Mouse (Mus musculus) Patski (cell line): ENCODE measurements around the gene Fcrlb. TPM values are rescaled to one million over a fixed set of nuclear protein-coding genes. Genes with fewer than 3 reads are reported as not detected.

ENCODE experiments used
- ATAC-seq: fragments of 100-300 bp; one replicate; pipeline ENCODE4 v1.8.0; 2021
- CTCF ChIA-PET: fragments of 350-600 bp; sonication (Branson Sonifier 250); formaldehyde crosslinking; loops from one replicate; lab custom pipeline; 2022; ENCODE audit warnings: inconsistent platforms; lab: Charles Lee
- POLR2A ChIA-PET: fragments of 350-600 bp; sonication (Branson Sonifier 250); formaldehyde crosslinking; loops from one replicate; lab custom pipeline; 2022; ENCODE audit warnings: antibody characterized with exemption, inconsistent platforms; lab: Charles Lee
- DNase-seq: peaks from one replicate; pipeline ENCODE4 v3.0.0-alpha.2; 2011; ENCODE audit warnings: low read depth, low spot score
- H3K27me3 ChIP-seq: fragments of 371-371 bp; one replicate; pipeline ENCODE4 v1.5.1; 2021
- CTCF ChIP-seq: fragments of 100-300 bp; IDR thresholded peaks from one replicate; pipeline ENCODE4 v1.5.1; 2021
- in situ Hi-C: fragments of 300-500 bp; cut with MboI; formaldehyde crosslinking; loops from 3 replicates; pipeline ENCODE4 v1.11.1; 2018; ENCODE audit warnings: low pct_unique_long_range_greater_than_20kb, mixed read lengths
- polyA plus RNA-seq: library from polyadenylated mRNA; unstranded; gene quantifications from one replicate; pipeline ENCODE4 v1.2.3, GENCODE M21; 2021

Gene Fcrlb
- polyA plus RNA-seq, 1 experiment from 2014 or later: 0.22 TPM

GRCm38 (mm10) chr1:170894603-170895602 lies 17.8 kb downstream of the Fcrlb start:
- DNase-seq (no peak), ATAC-seq (no peak)
- peak; percentile 43 for TF ChIP-seq CTCF
- in situ Hi-C loops: loop anchor here (10.0 to 25.0 kb wide), 2 partner anchors 210 to 367 kb away; partner anchors contain the start of genes Adamts4, B4galt3 and Ndufs2
- ChIA-PET POLR2A (interaction anchor here (0.5 kb wide), 1 partner anchor 11 kb away, joined by 3 read pairs; no protein-coding TSS in a partner anchor), CTCF (interaction anchor here (0.6 to 1.8 kb wide), 18 partner anchors 8 to 398 kb away, joined by 3 to 9 read pairs (median 4); partner anchors contain the start of genes Dusp12, Fcgr2b, Fcrlb and Gm26620)
- H3K27me3 ChIP-seq: peaks cover 5% of the 10 kb centered on the region

GRCm38 (mm10) chr1:170892279-170892678 lies 20.5 kb downstream of the Fcrlb start:
- no peaks in the 10 kb centered on the region for H3K27me3 ChIP-seq
- POLR2A ChIA-PET: no interaction called here
- DNase-seq (no peak), ATAC-seq (no peak)
- CTCF ChIA-PET: interaction anchor here (0.8 to 1.0 kb wide), 2 partner anchors 10 to 104 kb away, joined by 3 read pairs; no protein-coding TSS in a partner anchor
- in situ Hi-C loops: loop anchor here (10.0 to 25.0 kb wide), 2 partner anchors 213 to 370 kb away; partner anchors contain the start of genes Adamts4, B4galt3 and Ndufs2
- TF ChIP-seq CTCF: no peak

DNA sequence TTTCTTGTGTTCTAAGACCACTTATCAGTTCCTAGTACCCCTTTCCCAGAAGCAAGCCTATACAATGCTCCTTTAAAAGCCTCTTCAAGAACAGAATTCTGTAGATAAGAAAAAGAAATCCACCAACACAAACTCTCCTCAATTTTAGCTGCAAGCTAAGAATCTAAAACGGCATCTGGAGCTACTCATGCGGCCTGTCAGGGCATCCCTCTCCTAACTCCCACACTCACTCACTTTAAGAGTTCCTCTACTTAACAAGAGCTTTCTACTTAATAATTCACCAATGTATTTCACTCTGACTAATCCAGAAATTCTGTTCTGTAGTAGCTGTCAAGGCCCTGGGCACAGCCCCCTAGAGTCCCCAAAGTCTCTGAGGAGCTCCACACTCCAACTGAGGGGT lies 21.1 kb downstream of the Fcrlb start:
- no peaks in the 10 kb centered on the region for H3K27me3 ChIP-seq
- no peak for TF ChIP-seq CTCF
- POLR2A ChIA-PET: no interaction called here
- ATAC-seq (no peak), DNase-seq (no peak)
- in situ Hi-C loops: loop anchor here (10.0 to 25.0 kb wide), 2 partner anchors 213 to 371 kb away; partner anchors contain the start of genes Adamts4, B4galt3 and Ndufs2
- CTCF ChIA-PET: interaction anchor here (0.8 to 1.0 kb wide), 2 partner anchors 10 to 105 kb away, joined by 3 read pairs; no protein-coding TSS in a partner anchor

GRCm38 (mm10) chr1:170889310-170889709 lies 23.4 kb downstream of the Fcrlb start:
- POLR2A ChIA-PET: no interaction called here
- no peak for TF ChIP-seq CTCF
- DNase-seq (no peak), ATAC-seq (no peak)
- CTCF ChIA-PET: no interaction called here
- in situ Hi-C loops: loop anchor here (25.0 kb wide), 1 partner anchor 373 kb away; the partner anchor contains the start of genes Adamts4, B4galt3 and Ndufs2
- H3K27me3 ChIP-seq: no peaks in the 10 kb centered on the region

DNA sequence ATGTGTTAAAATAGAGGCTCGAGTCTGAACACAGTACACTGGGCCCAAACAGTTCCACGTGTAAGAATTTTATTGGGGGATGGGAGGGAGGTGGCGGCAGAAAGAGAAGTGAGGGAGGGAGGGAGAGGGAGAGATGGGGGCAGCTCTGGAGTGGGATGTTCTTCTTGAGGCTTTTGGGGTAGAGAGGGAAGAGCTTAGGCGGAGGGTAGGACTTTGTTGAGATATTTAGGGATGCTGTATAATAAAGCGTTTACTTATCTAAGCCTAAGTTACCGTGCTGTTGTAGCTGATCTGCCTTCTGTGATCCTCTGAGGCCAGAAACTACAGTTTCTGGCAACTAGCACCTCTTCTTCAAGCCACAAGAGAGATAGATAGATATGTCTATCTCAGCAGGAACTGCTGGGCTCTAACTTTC lies 26.7 kb downstream of the Fcrlb start:
- ATAC-seq: no peak
- DNase-seq: no peak
- no peaks in the 10 kb centered on the region for H3K27me3 ChIP-seq
- in situ Hi-C loops: loop anchor here (25.0 kb wide), 1 partner anchor 376 kb away; the partner anchor contains the start of genes Adamts4, B4galt3 and Ndufs2
- ChIA-PET CTCF (interaction anchor here (0.6 to 1.2 kb wide), 6 partner anchors 9 to 24 kb away, joined by 3 to 9 read pairs (median 4); no protein-coding TSS in a partner anchor), POLR2A (interaction anchor here (0.9 kb wide), 1 partner anchor 138 kb away, joined by 3 read pairs; no protein-coding TSS in a partner anchor)
- TF ChIP-seq CTCF: no peak

DNA sequence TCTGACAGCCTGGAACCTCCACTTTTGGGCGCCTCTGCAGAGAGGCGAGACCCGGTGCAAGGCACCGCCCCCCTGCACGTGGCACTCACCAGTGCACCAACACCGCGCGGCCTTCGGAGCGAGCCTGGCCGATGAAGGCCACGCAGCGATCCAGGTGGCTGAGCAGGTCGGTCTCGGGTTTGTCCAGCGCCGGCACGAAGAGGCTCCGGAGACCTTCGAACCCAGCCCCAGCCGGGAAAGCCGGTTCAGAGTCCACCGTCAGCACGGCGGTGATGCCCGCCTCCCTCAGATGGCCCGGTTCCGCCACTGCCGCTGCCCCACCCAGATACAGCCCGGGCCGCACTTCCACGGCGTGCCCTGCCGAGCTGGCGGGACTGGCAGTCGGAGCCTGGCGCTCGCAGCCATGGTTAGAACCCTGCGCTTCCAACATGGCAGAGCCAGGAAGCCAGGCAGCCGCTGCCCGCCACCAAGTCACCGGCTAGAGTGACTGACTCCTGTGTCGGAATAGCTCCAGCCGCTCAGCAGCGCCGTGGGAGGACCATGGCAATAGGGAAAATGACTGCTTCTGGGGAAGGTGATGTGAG lies 27.7 kb downstream of the Fcrlb start, which contains the start of the genes Gm26620 and Dusp12:
Gm26620 (plus strand) TSS at position 88 of the 584 bp plus-strand sequence.
Dusp12 (minus strand) TSS at position 563 of the 584 bp plus-strand sequence.
- in situ Hi-C loops: loop anchor here (25.0 kb wide), 1 partner anchor 377 kb away; the partner anchor contains the start of genes Adamts4, B4galt3 and Ndufs2
- DNase-seq (no peak), ATAC-seq (peak; percentile 99)
- ChIA-PET POLR2A (no interaction called here), CTCF (interaction anchor here (1.1 to 1.2 kb wide), 3 partner anchors 10 to 23 kb away, joined by 4 to 9 read pairs (median 4); no protein-coding TSS in a partner anchor)
- H3K27me3 ChIP-seq: no peaks in the 10 kb centered on the region
- TF ChIP-seq CTCF: peak; percentile 96

DNA sequence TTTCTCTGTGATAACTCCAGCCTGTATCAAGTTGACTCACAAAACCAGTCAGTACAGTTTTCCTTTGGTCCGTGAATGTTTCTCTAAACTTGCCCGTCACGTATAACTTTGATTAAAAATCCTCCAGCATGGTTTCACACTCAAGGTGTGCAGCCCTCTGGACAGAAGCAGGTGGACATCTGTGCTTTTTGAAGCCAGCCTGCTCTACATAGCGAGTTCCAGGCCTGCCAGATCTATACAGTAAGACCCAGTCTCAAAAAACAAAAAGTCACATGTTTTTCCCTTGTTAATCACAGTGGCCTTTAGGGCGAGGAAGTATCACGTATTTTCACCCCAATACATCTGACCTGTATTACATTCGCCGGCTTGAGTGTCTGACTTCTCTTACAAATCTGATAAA lies 28.4 kb downstream of the Fcrlb start:
- no peak for TF ChIP-seq CTCF
- CTCF ChIA-PET: no interaction called here
- in situ Hi-C loops: loop anchor here (25.0 kb wide), 1 partner anchor 378 kb away; the partner anchor contains the start of genes Adamts4, B4galt3 and Ndufs2
- H3K27me3 ChIP-seq: no peaks in the 10 kb centered on the region
- POLR2A ChIA-PET: no interaction called here
- no peak for ATAC-seq
- no peak for DNase-seq

DNA sequence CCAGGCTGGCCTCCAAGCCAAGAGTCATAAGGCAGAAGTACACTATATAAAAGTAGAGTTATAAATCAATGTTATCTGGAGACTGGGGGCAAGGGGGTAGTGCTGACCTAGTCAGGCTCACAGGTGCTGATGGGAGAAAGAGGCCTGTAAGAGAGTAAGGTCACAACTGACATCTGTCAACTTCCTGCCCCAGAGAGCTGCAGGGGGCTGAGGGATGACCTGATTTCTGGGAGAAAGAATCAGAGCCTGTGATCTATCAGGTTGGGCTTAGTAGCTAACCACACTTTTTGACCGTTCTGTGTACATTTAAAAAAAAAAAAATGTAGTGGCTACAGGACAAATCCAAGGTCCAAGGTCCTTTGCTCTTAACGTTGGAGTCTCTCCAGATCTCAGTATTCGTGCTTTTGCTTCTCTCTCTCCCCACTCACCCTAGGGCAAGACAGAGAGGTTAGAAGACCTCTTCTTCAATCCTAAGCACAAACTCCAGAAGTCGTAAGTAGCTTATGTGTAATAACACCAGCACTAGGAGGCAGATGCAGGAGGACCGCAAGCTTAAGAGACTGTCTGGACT lies 29.7 kb downstream of the Fcrlb start:
- CTCF ChIA-PET: no interaction called here
- ATAC-seq: no peak
- no peak for TF ChIP-seq CTCF
- POLR2A ChIA-PET: no interaction called here
- in situ Hi-C loops: loop anchor here (25.0 kb wide), 1 partner anchor 379 kb away; the partner anchor contains the start of genes Adamts4, B4galt3 and Ndufs2
- no peaks in the 10 kb centered on the region for H3K27me3 ChIP-seq
- no peak for DNase-seq

DNA sequence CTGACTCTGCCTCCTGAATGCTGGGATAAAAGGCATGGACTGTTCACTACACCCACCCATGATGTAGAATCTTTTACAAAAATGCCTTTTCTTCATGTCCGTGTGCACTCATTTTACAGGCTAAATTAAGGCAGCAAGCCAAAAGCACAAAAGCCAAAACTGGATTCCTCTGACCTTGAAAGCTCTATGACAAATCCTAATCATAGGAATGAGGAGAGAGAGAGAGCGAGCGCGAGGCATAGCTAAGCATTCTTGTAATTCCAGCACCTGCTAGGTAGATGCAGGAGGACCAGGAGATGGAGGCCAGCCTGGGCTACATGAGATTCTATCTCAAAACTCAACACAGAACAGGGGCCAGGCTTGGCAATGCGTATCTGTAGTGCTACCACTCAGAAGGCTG lies 35.8 kb downstream of the Fcrlb start:
- POLR2A ChIA-PET: no interaction called here
- no peak for DNase-seq
- no peaks in the 10 kb centered on the region for H3K27me3 ChIP-seq
- CTCF ChIA-PET: interaction anchor here (1.2 kb wide), 1 partner anchor 9 kb away, joined by 3 read pairs; no protein-coding TSS in a partner anchor
- in situ Hi-C loops: loop anchor here (25.0 kb wide), 1 partner anchor 385 kb away; the partner anchor contains the start of genes Adamts4, B4galt3 and Ndufs2
- no peak for TF ChIP-seq CTCF
- ATAC-seq: no peak
